Mouse (Mus musculus): ENCODE results near the gene Ttc38.

The Ttc38 gene

GRCm38 (mm10) chr15:85896284-85896683 is 64.2 kb downstream of the Ttc38 start:
- peak; percentile 93 for DNase-seq (ENCODE audit: low spot score)

GRCm38 (mm10) chr15:85897113-85897512 is 65.0 kb downstream of the Ttc38 start:
- DNase-seq (ENCODE audit: low spot score) = no peak

GRCm38 (mm10) chr15:85899396-85899795 is 67.3 kb downstream of the Ttc38 start:
- no peak for DNase-seq (ENCODE audit: low spot score)

GRCm38 (mm10) chr15:85900318-85900717 is 68.2 kb downstream of the Ttc38 start:
- DNase-seq (ENCODE audit: low spot score) = no peak

- DNase-seq (ENCODE audit: low spot score) = no peak
Observed at GRCm38 (mm10) chr15:85900801-85901200, 68.7 kb downstream of the Ttc38 start.

GRCm38 (mm10) chr15:85902505-85902904 is 70.4 kb downstream of the Ttc38 start:
- no peak for DNase-seq (ENCODE audit: low spot score)

- DNase-seq (ENCODE audit: low spot score) = no peak
Observed at GRCm38 (mm10) chr15:85903826-85904225, 71.7 kb downstream of the Ttc38 start.

All from testis, postnatal 10 days (tissue).